In the genomic region with DNA sequence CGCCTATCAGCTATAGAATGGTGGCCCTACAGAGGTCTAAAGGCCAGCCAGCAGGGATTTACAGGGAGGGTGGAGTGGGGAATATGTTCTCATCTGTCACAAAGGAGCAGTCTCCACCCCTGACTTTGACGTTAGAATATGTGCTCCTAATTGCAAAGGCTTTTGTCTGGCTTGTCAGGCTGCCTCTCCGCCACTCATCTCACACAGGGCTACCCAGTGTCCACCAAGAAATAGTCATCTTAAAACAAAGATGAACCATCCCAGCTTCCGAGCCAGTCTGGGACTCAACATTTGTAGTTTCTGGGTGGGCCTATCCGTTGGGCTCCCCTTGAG, we compare ENCODE assay signal across 18 mouse cellular contexts. TPM values are rescaled to one million over a fixed set of nuclear protein-coding genes. Genes with fewer than 3 reads are reported as not detected.
DNase-seq lines count a peak whose midpoint lies in the region; ATAC-seq and TF ChIP-seq lines count a peak whose summit lies in the region.
"Had no signal": no experiment of that assay in that cellular context is flagged by ENCODE, and none has a peak within 500 bp of the region (broad histone marks: within the 10 kb centered on the region; RNA-seq: fewer than 3 reads in every experiment).

No protein-coding gene starts in this region.

- ATAC-seq in heart, embryonic 14.5 days (ENCODE audit: insufficient number of reproducible peaks, insufficient read depth, low FRiP score, low read depth): no peak
- peak; percentile 46 for ATAC-seq in lung, embryonic 16.5 days (ENCODE audit: low read depth)
- ATAC-seq in intestine, postnatal 0 days: 0 out of 2 replicates have a peak, but pooled peaks have one; percentile 16
- ATAC-seq: CD4-positive, CD25-positive, alpha-beta regulatory T cell, adult 4 months had no signal

- 54% methylated on average over 5 of the region's 5 CpGs for WGBS in heart, embryonic 14.5 days
- 61% methylated on average over 5 of the region's 5 CpGs for WGBS in lung, embryonic 16.5 days
- WGBS in intestine, postnatal 0 days: 64% methylated on average over 5 of the region's 5 CpGs

- no peak for TF ChIP-seq CTCF in intestine, postnatal 0 days (IDR thresholded peaks at IDR 0.05; ENCODE audit: low read depth)

- peak overlapping the region; percentile 24 to 74 for H3K27ac ChIP-seq in heart, embryonic 14.5 days (replicated peaks in 1 of 2; ENCODE audit: control insufficient read depth in 1 of 2, insufficient read depth in 1 of 2, low read depth in 2 of 2, low read length in 2 of 2)
- peak overlapping the region; percentile 73 for H3K27ac ChIP-seq in lung, embryonic 16.5 days (ENCODE audit: low read length)
- no peak overlapping the region for H3K27ac ChIP-seq in intestine, postnatal 0 days (ENCODE audit: low read depth, low read length)

- no peak for DNase-seq in heart, postnatal 36 days
- DNase-seq in lung, postnatal 10 days: no peak
- DNase-seq in embryo, embryonic 9.5 days (ENCODE audit: extremely low spot score): peak; percentile 54
- no peak for DNase-seq in left cerebral cortex, adult 18-20 months (ENCODE audit: low spot score in 2 of 2)
- DNase-seq in right cerebral cortex, postnatal 4 days: no peak
- DNase-seq: kidney, postnatal 14 days; lung, postnatal 36 days; right cerebral cortex, adult 18-20 months had no signal

- intact Hi-C loops in heart, postnatal 36 days (cut with DNase I): no loop called here

- peaks cover 18 to 43% of the 10 kb centered on the region in 2 experiments for H3K4me1 ChIP-seq in heart, embryonic 14.5 days (ENCODE audit: control insufficient read depth in 2 of 2, insufficient read depth in 2 of 2, low read length in 2 of 2)
- peaks cover 6% of the 10 kb centered on the region for H3K4me1 ChIP-seq in lung, embryonic 16.5 days (replicated peaks; ENCODE audit: control insufficient read depth, insufficient read depth, low read length)
- peaks cover 5% of the 10 kb centered on the region for H3K4me1 ChIP-seq in intestine, postnatal 0 days (replicated peaks; ENCODE audit: control insufficient read depth, insufficient read depth, low read length)

- no peaks in the 10 kb centered on the region for H3K9me3 ChIP-seq in heart, embryonic 14.5 days (ENCODE audit: control insufficient read depth, low read length)
- H3K9me3 ChIP-seq in lung, embryonic 16.5 days (ENCODE audit: control insufficient read depth, low read length): no peaks in the 10 kb centered on the region
- H3K9me3 ChIP-seq in intestine, postnatal 0 days (ENCODE audit: control insufficient read depth): no peaks in the 10 kb centered on the region

- peaks cover 55% of the 10 kb centered on the region for H3K36me3 ChIP-seq in heart, embryonic 14.5 days (ENCODE audit: control insufficient read depth, insufficient read depth, low read length)
- H3K36me3 ChIP-seq in lung, embryonic 16.5 days (ENCODE audit: control insufficient read depth, insufficient read depth, low read length): no peaks in the 10 kb centered on the region
- H3K36me3 ChIP-seq in intestine, postnatal 0 days (ENCODE audit: control insufficient read depth, insufficient read depth): peaks cover 3% of the 10 kb centered on the region; the same call in 1 of the 2 replicates

- no peak overlapping the region for H3K4me3 ChIP-seq in heart, embryonic 14.5 days (ENCODE audit: control insufficient read depth in 1 of 2, insufficient read depth in 1 of 2, low read depth in 1 of 2, low read length in 2 of 2)
- no peak overlapping the region for H3K4me3 ChIP-seq in lung, embryonic 16.5 days (ENCODE audit: low read length)
- no peak overlapping the region for H3K4me3 ChIP-seq in intestine, postnatal 0 days (ENCODE audit: low read depth, low read length)
- H3K4me3 ChIP-seq: myocyte had no signal

- H3K27me3 ChIP-seq in heart, embryonic 14.5 days (ENCODE audit: control insufficient read depth, insufficient read depth, low read length): no peaks in the 10 kb centered on the region
- H3K27me3 ChIP-seq in lung, embryonic 16.5 days (ENCODE audit: control insufficient read depth, insufficient read depth, low read depth, low read length): no peaks in the 10 kb centered on the region
- no peaks in the 10 kb centered on the region for H3K27me3 ChIP-seq in intestine, postnatal 0 days (replicated peaks; ENCODE audit: control insufficient read depth, insufficient read depth, low read length)

- H3K9ac ChIP-seq in heart, embryonic 14.5 days (ENCODE audit: low read length): no peak overlapping the region
- no peak overlapping the region for H3K9ac ChIP-seq in lung, embryonic 16.5 days (ENCODE audit: low read length)
- no peak overlapping the region for H3K9ac ChIP-seq in intestine, postnatal 0 days (ENCODE audit: low read depth, low read length)

- no peak overlapping the region for H3K4me2 ChIP-seq in heart, embryonic 14.5 days (ENCODE audit: low read length)
- H3K4me2 ChIP-seq in lung, embryonic 16.5 days (ENCODE audit: low read depth, low read length): no peak overlapping the region
- H3K4me2 ChIP-seq in intestine, postnatal 0 days (replicated peaks; ENCODE audit: low read depth): no peak overlapping the region

RNA-seq across cellular contexts. Expression of gene Plagl1, which starts 58.4 kb away (rescaled TPM):
- 279 and 282 TPM in 2 replicates for polyA plus RNA-seq in heart, embryonic 14.5 days (2014; fragmentation: Nextera tagmentation; extraction: Ambion mirVana)
- total RNA-seq in heart, postnatal 36 days (2021): 1 to 10 TPM; 7.2 to 8.4 TPM
- 142 and 145 TPM in 2 replicates for polyA plus RNA-seq in lung, embryonic 16.5 days (2015; fragmentation: Nextera tagmentation; extraction: Ambion mirVana)
- polyA plus RNA-seq in intestine, postnatal 0 days (2015; fragmentation: Nextera tagmentation; extraction: Ambion mirVana): 67.6 and 71.6 TPM in 2 replicates
- total RNA-seq in left cerebral cortex, adult 18-20 months (2021): 10 to 100 TPM; 12.8 to 16.4 TPM

RNA-seq across cellular contexts. Expression of gene Zc2hc1b, which starts 59.1 kb away (rescaled TPM):
- not detected in 2 replicates for polyA plus RNA-seq in heart, embryonic 14.5 days (2014; fragmentation: Nextera tagmentation; extraction: Ambion mirVana)
- total RNA-seq in heart, postnatal 36 days (2021): not detected
- polyA plus RNA-seq in lung, embryonic 16.5 days (2015; fragmentation: Nextera tagmentation; extraction: Ambion mirVana): not detected in 2 replicates
- polyA plus RNA-seq in intestine, postnatal 0 days (2015; fragmentation: Nextera tagmentation; extraction: Ambion mirVana): not detected in 2 replicates
- not detected for total RNA-seq in left cerebral cortex, adult 18-20 months (2021)
- total RNA-seq: adrenal gland, adult 18-20 months; left cerebral cortex, postnatal 10 days had no signal
- polyA plus RNA-seq: CD4-positive, CD25-positive, alpha-beta regulatory T cell, adult 4 months; cortical plate, adult 2 months; gonadal fat pad, adult 2 months; myocyte; urinary bladder, adult 2 months had no signal
